Mouse (Mus musculus): ENCODE results near the gene Dab1. TPM values are rescaled to one million over a fixed set of nuclear protein-coding genes. Genes with fewer than 3 reads are reported as not detected.
A peak's percentile ranks its signal among the peaks of the same experiment; 100 is the strongest.

Gene Dab1
- polyA plus RNA-seq, 1 experiment from 2014 or later: 77.8 TPM

DNA sequence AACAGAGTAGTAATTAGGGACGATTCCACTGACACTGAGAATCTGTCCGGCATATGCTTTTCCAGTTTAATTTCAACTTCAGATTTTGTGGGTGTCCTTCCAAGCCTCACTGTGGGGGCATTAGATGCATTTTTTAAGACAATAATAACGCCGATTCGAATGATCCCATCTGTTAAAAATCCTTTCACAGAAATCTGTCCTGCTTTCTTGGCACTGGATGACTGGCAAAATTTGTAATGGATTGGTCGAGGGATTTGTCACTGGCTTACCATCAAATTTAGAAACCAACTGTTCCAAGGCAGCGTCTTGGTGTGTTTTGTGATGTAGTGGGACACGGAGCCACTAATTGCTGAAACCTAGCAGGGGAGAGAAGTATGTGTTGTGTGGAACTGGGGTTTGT, 638.6 kb downstream of the Dab1 start:
- H3K9ac ChIP-seq: no peak overlapping the region
- no peak overlapping the region for H3K4me2 ChIP-seq
- H3K36me3 ChIP-seq (replicated peaks): no peaks in the 10 kb centered on the region
- 85% methylated on average over 8 of the region's 8 CpGs for WGBS
- no peaks in the 10 kb centered on the region for H3K4me1 ChIP-seq
- no peak overlapping the region for H3K4me3 ChIP-seq (replicated peaks)
- no peaks in the 10 kb centered on the region for H3K9me3 ChIP-seq
- no peak overlapping the region for H3K27ac ChIP-seq
- ATAC-seq (ENCODE audit: low FRiP score): no peak
- H3K27me3 ChIP-seq: no peaks in the 10 kb centered on the region

DNA sequence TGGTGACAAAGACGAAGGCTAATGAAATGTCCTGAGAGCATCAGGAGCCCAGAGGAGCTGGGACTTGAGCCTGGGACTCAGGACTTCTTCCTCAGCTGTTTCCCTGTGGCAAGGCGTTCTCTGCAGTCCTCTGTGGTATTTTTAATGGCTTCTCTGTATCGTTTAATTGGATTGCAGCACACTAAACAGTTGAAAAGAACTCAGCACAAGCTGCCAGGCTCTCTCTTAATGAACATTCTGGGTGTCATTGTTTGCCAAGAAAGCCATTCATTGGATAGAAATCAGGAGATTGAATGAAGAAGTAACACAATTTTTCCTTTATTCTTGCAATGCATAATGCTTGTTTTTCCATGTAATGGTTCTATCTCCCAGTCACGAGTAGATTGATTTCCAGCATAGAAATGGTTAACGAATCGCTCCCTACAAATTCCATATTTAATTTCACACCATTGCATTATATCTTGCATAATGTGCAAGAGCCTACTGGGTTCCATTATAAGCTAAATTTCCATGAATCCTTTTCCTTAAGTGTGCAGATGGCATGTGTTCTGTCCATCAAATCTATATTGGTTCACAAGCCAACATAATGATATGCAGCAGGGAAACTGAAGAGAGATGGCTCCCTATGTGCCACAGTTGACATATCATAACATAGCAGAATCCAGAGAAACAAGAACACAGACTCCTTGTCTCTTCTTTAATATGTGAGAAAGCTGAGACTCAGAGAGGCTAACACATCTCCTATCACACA, 650.4 kb downstream of the Dab1 start:
- WGBS: 39% methylated on average over 6 of the region's 6 CpGs
- Histone ChIP-seq H3K9ac (no peak overlapping the region), H3K27ac (peak overlapping the region; percentile 76)

DNA sequence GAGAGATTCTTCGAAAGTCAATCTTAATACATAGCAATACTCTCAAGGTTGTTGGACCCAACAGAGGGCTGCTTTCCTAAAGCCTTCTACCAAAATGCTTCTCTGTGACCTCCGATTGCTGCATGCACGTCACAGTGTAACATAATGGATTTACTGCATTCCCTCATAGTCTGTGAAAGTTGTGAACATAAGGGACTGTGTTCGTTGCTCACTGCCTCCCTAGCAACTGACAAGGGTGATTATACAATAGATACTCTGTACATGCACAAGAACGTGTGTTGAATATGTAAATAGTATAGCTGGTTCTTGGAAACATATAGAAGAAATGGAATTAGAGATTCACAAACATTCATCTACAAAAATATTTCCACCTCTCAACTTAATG, 651.0 kb downstream of the Dab1 start:
- peak; percentile 81; the same call in 1 of the 2 replicates for ATAC-seq (ENCODE audit: low FRiP score)
- WGBS: 49% methylated on average over 5 of the region's 5 CpGs
- H3K27ac ChIP-seq: peak overlapping the region; percentile 76

More for the DNA sequence above, 650.4 kb downstream of the Dab1 start:
- H3K9me3 ChIP-seq: no peaks in the 10 kb centered on the region
- no peak overlapping the region for H3K4me2 ChIP-seq
- peak; percentile 71; the same call in 1 of the 2 replicates for ATAC-seq (ENCODE audit: low FRiP score)
- no peaks in the 10 kb centered on the region for H3K27me3 ChIP-seq
- H3K4me1 ChIP-seq: peaks cover 9% of the 10 kb centered on the region
- H3K36me3 ChIP-seq (replicated peaks): no peaks in the 10 kb centered on the region
- no peak overlapping the region for H3K4me3 ChIP-seq (replicated peaks)

DNA sequence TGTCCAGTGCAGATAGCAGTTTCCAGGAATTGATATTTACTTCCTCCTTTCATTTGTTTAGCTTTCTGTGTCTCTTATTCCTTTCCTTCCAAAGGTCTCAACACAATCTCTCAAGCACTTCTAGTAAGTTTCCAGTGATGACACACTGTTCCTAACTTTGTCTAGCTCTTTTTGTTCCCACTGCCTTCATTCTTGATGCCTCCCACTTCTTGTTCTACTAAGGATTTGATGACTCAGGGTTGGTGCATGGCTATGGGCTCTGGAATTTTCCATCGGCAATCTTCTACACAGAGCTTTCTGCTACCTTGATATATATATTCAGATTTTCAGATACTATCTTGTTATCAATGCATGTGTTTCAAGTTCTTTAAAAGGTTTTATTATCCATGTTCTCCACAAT, 656.1 kb downstream of the Dab1 start:
- Histone ChIP-seq H3K4me3 (replicated peaks) (no peak overlapping the region), H3K9ac (no peak overlapping the region), H3K9me3 (no peaks in the 10 kb centered on the region), H3K4me1 (no peaks in the 10 kb centered on the region), H3K36me3 (replicated peaks) (no peaks in the 10 kb centered on the region), H3K4me2 (no peak overlapping the region), H3K27me3 (no peaks in the 10 kb centered on the region), H3K27ac (no peak overlapping the region)
- WGBS: 95% methylated on average over 1 of the region's 1 CpGs
- ATAC-seq (ENCODE audit: low FRiP score): no peak

More for the DNA sequence above, 651.0 kb downstream of the Dab1 start:
- no peak overlapping the region for H3K9ac ChIP-seq
- no peaks in the 10 kb centered on the region for H3K9me3 ChIP-seq
- no peak overlapping the region for H3K4me2 ChIP-seq
- H3K4me3 ChIP-seq (replicated peaks): no peak overlapping the region
- no peaks in the 10 kb centered on the region for H3K27me3 ChIP-seq
- H3K36me3 ChIP-seq (replicated peaks): no peaks in the 10 kb centered on the region
- peaks cover 9% of the 10 kb centered on the region for H3K4me1 ChIP-seq

DNA sequence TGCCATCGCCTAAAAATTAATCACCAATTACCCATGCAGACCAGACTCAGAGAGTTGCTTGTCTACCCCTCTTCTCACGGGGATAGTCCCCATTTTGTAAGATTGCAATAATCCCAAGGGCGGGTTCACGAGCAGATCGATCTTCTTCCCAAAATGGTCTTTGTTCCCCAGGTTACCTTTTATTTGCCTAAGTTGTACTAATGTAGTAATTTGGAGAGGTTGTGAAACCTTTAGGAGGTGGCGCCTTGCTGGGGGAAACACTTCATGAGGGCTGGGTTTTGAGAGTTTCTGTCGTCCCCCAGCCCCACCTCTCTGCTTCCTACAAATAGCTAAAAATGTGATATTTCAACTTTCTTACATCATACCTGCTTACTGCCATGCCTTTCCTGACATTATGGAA, 657.8 kb downstream of the Dab1 start:
- H3K9ac ChIP-seq: no peak overlapping the region
- no peak for ATAC-seq (ENCODE audit: low FRiP score)
- 91% methylated on average over 7 of the region's 7 CpGs for WGBS

DNA sequence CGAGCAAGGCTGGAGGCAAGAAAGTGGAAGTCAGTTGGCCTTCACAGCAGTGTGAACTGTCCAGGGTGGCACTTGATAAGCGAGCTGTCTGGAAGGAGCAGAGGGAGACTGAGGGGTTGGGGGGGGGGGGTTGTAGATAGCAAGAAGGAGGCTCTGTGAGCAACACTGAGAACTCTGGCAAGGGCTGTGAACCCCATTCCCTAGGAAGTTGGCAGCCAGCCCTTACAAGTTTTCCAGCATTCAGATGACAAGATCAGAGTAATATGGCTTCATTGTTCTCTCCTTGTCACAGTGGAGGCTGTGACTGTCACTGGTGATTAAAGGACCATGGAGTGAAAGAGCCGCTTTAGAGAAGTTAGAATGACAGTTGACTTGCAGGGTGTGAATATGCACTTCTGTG, 662.4 kb downstream of the Dab1 start:
- peaks cover 8% of the 10 kb centered on the region; the same call in 1 of the 2 replicates for H3K4me1 ChIP-seq
- H3K9me3 ChIP-seq: no peaks in the 10 kb centered on the region
- H3K36me3 ChIP-seq (replicated peaks): no peaks in the 10 kb centered on the region
- no peak overlapping the region for H3K4me2 ChIP-seq
- 64% methylated on average over 3 of the region's 3 CpGs for WGBS
- ATAC-seq (ENCODE audit: low FRiP score): no peak
- H3K4me3 ChIP-seq (replicated peaks): no peak overlapping the region
- H3K27ac ChIP-seq: no peak overlapping the region
- no peak overlapping the region for H3K9ac ChIP-seq
- no peaks in the 10 kb centered on the region for H3K27me3 ChIP-seq

More for the DNA sequence above, 657.8 kb downstream of the Dab1 start:
- Histone ChIP-seq H3K27ac (no peak overlapping the region), H3K36me3 (replicated peaks) (no peaks in the 10 kb centered on the region), H3K4me2 (no peak overlapping the region), H3K9me3 (no peaks in the 10 kb centered on the region), H3K4me1 (peaks cover 8% of the 10 kb centered on the region; the same call in 1 of the 2 replicates), H3K27me3 (no peaks in the 10 kb centered on the region), H3K4me3 (replicated peaks) (no peak overlapping the region)

DNA sequence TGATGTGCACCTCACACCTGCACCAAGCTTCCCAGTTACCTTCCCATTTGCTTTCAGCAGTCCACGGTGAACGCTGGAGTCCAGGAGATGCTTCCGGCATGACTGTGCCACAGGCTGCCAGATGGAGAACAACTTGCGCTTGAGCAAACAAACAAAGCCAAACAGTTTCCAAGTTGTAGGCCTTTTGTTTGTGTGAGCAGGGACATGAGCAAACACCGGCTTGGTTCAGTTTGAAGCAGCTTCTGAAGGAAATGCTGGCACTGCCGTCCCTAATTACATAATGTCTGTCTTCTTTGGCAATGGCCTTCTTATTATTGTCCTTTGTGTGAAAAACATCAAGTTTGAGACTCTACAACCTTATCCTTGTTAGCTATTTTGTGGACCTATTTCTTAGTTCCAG, 664.7 kb downstream of the Dab1 start:
- 78% methylated on average over 6 of the region's 6 CpGs for WGBS
- Histone ChIP-seq H3K36me3 (replicated peaks) (no peaks in the 10 kb centered on the region), H3K4me1 (peaks cover 8% of the 10 kb centered on the region; the same call in 1 of the 2 replicates), H3K4me2 (no peak overlapping the region), H3K9ac (no peak overlapping the region), H3K9me3 (no peaks in the 10 kb centered on the region), H3K4me3 (replicated peaks) (no peak overlapping the region), H3K27me3 (no peaks in the 10 kb centered on the region), H3K27ac (no peak overlapping the region)
- no peak for ATAC-seq (ENCODE audit: low FRiP score)

DNA sequence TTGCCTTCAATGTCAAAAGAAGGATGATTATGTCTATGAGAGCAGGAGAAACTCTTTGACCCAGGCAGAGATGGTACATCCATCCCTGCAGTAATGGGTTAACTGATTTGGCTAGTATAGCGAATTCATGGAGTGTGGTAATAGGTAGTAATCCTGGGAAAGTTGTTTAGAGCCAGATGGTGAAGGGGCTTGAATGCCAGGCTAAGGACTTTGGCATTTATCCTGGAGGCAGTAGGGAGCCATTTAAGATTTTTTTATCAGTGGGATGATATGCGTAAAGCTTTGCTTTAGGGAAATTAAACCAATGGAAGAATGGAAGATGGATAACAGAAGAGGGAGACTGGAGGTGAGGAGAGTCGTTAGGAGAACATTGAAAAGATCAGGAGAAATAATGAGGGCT, 669.2 kb downstream of the Dab1 start:
- no peak overlapping the region for H3K27ac ChIP-seq
- no peaks in the 10 kb centered on the region for H3K9me3 ChIP-seq
- H3K4me3 ChIP-seq (replicated peaks): no peak overlapping the region
- no peaks in the 10 kb centered on the region for H3K36me3 ChIP-seq (replicated peaks)
- H3K9ac ChIP-seq: no peak overlapping the region
- H3K4me1 ChIP-seq: no peaks in the 10 kb centered on the region
- 64% methylated on average over 3 of the region's 3 CpGs for WGBS
- H3K27me3 ChIP-seq: no peaks in the 10 kb centered on the region
- H3K4me2 ChIP-seq: no peak overlapping the region
- ATAC-seq (ENCODE audit: low FRiP score): no peak

DNA sequence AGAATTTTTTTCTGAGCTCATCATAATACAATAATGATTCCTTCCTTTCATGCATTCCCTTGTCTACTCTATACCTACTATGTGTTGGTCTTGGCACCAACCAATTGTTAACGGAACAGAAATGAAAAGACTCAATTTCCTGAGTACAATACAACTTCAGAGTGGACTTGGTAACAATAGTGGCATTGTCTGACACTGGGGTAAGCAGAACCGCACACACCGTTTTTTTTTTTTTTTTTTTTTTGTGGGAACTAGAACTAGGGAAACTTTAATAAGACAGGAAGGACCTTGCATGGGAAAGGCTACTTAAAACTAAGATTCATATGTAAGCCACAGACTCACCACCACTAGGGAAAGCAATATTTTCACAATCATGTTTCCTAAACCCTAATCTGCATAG, 682.6 kb downstream of the Dab1 start:
- H3K4me3 ChIP-seq (replicated peaks): no peak overlapping the region
- no peaks in the 10 kb centered on the region for H3K36me3 ChIP-seq (replicated peaks)
- H3K27ac ChIP-seq: no peak overlapping the region
- H3K4me1 ChIP-seq: peaks cover 3% of the 10 kb centered on the region; the same call in 1 of the 2 replicates
- H3K9ac ChIP-seq: no peak overlapping the region
- no peaks in the 10 kb centered on the region for H3K9me3 ChIP-seq
- no peaks in the 10 kb centered on the region for H3K27me3 ChIP-seq
- ATAC-seq (ENCODE audit: low FRiP score): no peak
- WGBS: 62% methylated on average over 3 of the region's 3 CpGs
- no peak overlapping the region for H3K4me2 ChIP-seq

DNA sequence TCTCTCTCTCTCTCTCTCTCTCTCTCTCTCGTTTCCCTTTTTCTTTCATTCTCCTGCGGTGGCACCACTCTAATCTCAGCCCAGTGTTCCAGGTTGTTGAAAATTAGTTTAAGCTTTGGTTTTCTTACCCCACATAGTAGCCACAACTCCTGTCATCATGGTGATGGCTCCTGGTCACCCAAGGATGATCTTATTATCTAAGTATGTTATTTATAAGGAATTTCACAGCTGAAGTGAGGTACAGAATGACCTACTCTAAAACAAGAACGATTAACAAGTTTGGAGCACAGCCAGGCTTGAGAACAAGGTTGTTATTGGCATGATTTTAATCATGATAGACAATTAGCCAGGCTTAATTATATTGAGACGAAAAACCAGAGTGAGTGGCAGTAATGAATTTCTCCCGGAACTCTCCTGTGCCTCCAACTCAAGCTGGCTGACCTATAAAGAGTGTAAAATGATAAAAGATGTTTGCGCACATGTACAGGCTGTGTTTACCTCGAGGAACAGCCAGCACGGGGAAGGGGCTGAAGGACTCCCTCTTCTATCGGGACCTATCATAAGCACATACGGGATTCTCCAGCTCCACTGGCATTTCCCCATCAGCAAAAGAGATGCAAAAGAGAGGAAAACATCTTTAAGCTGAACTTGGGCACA, 684.0 kb downstream of the Dab1 start:
- 0 out of 2 replicates have a peak overlapping the region, but pooled peaks have one; percentile 8 for H3K27ac ChIP-seq
- H3K4me3 ChIP-seq (replicated peaks): no peak overlapping the region
- 40% methylated on average over 10 of the region's 10 CpGs for WGBS
- no peaks in the 10 kb centered on the region for H3K27me3 ChIP-seq
- peaks cover 3% of the 10 kb centered on the region; the same call in 1 of the 2 replicates for H3K4me1 ChIP-seq
- no peaks in the 10 kb centered on the region for H3K9me3 ChIP-seq
- peak; percentile 72; the same call in 1 of the 2 replicates for ATAC-seq (ENCODE audit: low FRiP score)
- H3K4me2 ChIP-seq: 0 out of 2 replicates have a peak overlapping the region, but pooled peaks have one; percentile 17
- H3K36me3 ChIP-seq (replicated peaks): no peaks in the 10 kb centered on the region
- no peak overlapping the region for H3K9ac ChIP-seq

DNA sequence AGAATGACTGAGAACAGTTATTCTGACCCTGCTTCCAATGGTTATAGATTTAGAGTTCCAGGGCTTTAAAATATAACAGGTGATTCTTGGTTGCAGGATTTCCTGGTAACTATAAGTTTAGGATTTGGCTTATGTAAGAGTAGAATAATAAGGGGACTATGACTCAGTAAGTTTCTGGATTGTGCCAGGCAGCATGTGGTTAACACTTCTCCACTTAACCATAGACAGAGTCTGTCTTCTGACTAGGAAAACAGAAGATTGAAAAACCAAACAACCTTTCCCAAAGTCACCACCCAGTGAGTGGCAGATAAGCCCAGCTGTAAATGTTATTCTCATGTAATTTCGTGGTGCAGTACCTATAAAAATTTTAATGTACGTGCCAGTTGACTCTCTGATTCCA, 688.6 kb downstream of the Dab1 start:
- Histone ChIP-seq H3K4me1 (peaks cover 3% of the 10 kb centered on the region; the same call in 1 of the 2 replicates), H3K9ac (no peak overlapping the region), H3K27ac (no peak overlapping the region), H3K9me3 (no peaks in the 10 kb centered on the region), H3K4me3 (replicated peaks) (no peak overlapping the region), H3K36me3 (replicated peaks) (no peaks in the 10 kb centered on the region), H3K4me2 (no peak overlapping the region), H3K27me3 (no peaks in the 10 kb centered on the region)
- no peak for ATAC-seq (ENCODE audit: low FRiP score)
- WGBS: 85% methylated on average over 2 of the region's 2 CpGs

DNA sequence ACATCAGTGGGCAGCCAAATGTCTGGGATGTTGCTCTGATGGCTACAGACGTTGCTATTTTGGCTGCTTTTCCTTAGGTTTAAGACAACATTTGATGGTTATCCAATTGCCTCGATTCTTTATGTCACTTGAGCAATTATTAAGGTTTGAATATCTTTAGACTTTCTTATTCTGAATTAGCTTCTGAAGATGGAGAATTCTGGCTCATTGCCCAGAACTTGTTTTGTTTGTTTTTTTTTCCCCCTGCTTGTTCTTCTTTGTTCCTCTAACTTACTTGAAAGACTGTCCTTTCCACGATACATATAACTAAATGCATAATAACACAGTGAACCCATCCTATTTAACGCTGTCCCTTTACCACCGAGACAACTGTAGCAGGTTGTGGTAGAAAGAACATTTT, 707.1 kb downstream of the Dab1 start:
- ATAC-seq (ENCODE audit: low FRiP score): no peak
- Histone ChIP-seq H3K4me1 (peaks cover 2% of the 10 kb centered on the region; the same call in 1 of the 2 replicates), H3K9ac (no peak overlapping the region), H3K4me3 (replicated peaks) (no peak overlapping the region), H3K9me3 (no peaks in the 10 kb centered on the region), H3K27ac (no peak overlapping the region), H3K4me2 (no peak overlapping the region), H3K27me3 (no peaks in the 10 kb centered on the region), H3K36me3 (replicated peaks) (no peaks in the 10 kb centered on the region)
- 47% methylated on average over 5 of the region's 5 CpGs for WGBS
